Mouse (Mus musculus) limb, embryonic 14.5 days (tissue): ENCODE measurements at regions not wholly inside any gene's neighbourhood (a gene's known extent, or its start where the extent isn't known, plus 50 kb on each side); places are given as distances from the start of the nearest gene placed in this dataset.

Source experiments
- ATAC-seq: fragments of 200-750 bp; cut with Nextera tagmentation; 2 replicates; pipeline ENCODE4 v1.8.0; 2017; ENCODE audit warnings: low read depth, moderate number of reproducible peaks, moderate TSS enrichment; ENCODE audit not compliant: low FRiP score
- DNase-seq: peaks from one replicate; pipeline ENCODE4 v3.0.0-alpha.2; 2015; ENCODE audit warnings: low spot score
- H3K27ac ChIP-seq: fragments of 300-500 bp; sonication (generic); replicated peaks from 2 replicates; pipeline ENCODE4 v1.5.1; 2014; ENCODE audit warnings: low read depth, mild to moderate bottlenecking, low read length, moderate library complexity, mixed read lengths
- H3K27me3 ChIP-seq: fragments of 300-500 bp; sonication (generic); 2 replicates; pipeline ENCODE4 v1.6.1; 2014; ENCODE audit warnings: low read length, mixed read lengths; ENCODE audit not compliant: control insufficient read depth, insufficient read depth
- H3K36me3 ChIP-seq: fragments of 300-500 bp; sonication (generic); 2 replicates; pipeline ENCODE4 v1.6.1; 2014; ENCODE audit warnings: mild to moderate bottlenecking, low read length, moderate library complexity, mixed read lengths; ENCODE audit not compliant: control insufficient read depth, insufficient read depth
- H3K4me1 ChIP-seq: fragments of 300-500 bp; sonication (generic); 2 replicates; pipeline ENCODE4 v1.6.1; 2014; ENCODE audit warnings: antibody characterized with exemption, low read length, mixed read lengths; ENCODE audit not compliant: control insufficient read depth, insufficient read depth
- H3K4me2 ChIP-seq: fragments of 300-500 bp; sonication (generic); replicated peaks from 2 replicates; pipeline ENCODE4 v1.6.1; 2014; ENCODE audit warnings: low read depth, mild to moderate bottlenecking, low read length, moderate library complexity; ENCODE audit not compliant: severe bottlenecking
- H3K4me3 ChIP-seq: fragments of 300-500 bp; sonication (generic); replicated peaks from 2 replicates; pipeline ENCODE4 v1.5.1; 2014; ENCODE audit warnings: low read length
- H3K9ac ChIP-seq: fragments of 300-500 bp; sonication (generic); 2 replicates; pipeline ENCODE4 v1.6.1; 2014; ENCODE audit warnings: mild to moderate bottlenecking, low read depth, low read length, moderate library complexity; ENCODE audit not compliant: severe bottlenecking
- H3K9me3 ChIP-seq: fragments of 300-500 bp; sonication (generic); 2 replicates; pipeline ENCODE4 v1.6.1; 2016; ENCODE audit warnings: low read length; ENCODE audit not compliant: control insufficient read depth
- POLR2A ChIP-seq: fragments of 200-500 bp; IDR thresholded peaks from 2 replicates; pipeline ENCODE4 v1.8.0; 2012; ENCODE audit warnings: inconsistent platforms, mild to moderate bottlenecking, moderate library complexity, borderline replicate concordance; ENCODE audit not compliant: insufficient read depth, insufficient read length; ENCODE audit errors: extremely low read depth
- WGBS: fragments of 180-500 bp; shearing (Covaris S2); extraction: QIAGEN DNeasy Blood & Tissue Kit; methylation state at CpG from one replicate; pipeline ENCODE4 v1.1.7; 2014; 5-methylcytosine and 5-hydroxymethylcytosine counted together

- no peaks in the 10 kb centered on the region for H3K9me3 ChIP-seq
- H3K27ac ChIP-seq: no peak overlapping the region
- ATAC-seq: no peak
- no peak overlapping the region for H3K4me3 ChIP-seq
- H3K9ac ChIP-seq: no peak overlapping the region
- 0 out of 2 replicates have a peak, but pooled peaks cover 4% of the 10 kb centered on the region for H3K27me3 ChIP-seq
- no peak overlapping the region for H3K4me2 ChIP-seq
- no peak for DNase-seq
- TF ChIP-seq POLR2A: no peak
- no peaks in the 10 kb centered on the region for H3K4me1 ChIP-seq
- H3K36me3 ChIP-seq: no peaks in the 10 kb centered on the region
- WGBS: 62% methylated on average over 5 of the region's 5 CpGs
Measured at GRCm38 (mm10) chr2:115460028-115460881, 121.3 kb upstream of the BC052040 start.

DNA sequence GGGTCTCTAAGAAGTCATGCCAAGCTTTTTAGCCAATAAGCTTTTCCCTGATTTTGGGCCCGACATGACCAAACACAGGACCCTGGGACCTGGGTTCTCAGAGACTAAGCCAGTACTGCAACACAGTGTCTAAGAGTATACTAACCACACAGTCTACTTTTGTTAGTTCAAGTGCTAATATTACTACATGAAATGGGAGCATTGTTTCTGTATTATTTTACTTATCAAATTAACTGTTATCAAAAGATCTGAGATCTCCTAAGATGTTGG is 120.7 kb upstream of the BC052040 start:
- Histone ChIP-seq H3K27ac (no peak overlapping the region), H3K27me3 (0 out of 2 replicates have a peak, but pooled peaks cover 4% of the 10 kb centered on the region), H3K4me1 (no peaks in the 10 kb centered on the region), H3K9ac (no peak overlapping the region), H3K4me2 (no peak overlapping the region), H3K9me3 (no peaks in the 10 kb centered on the region), H3K4me3 (no peak overlapping the region), H3K36me3 (no peaks in the 10 kb centered on the region)
- no peak for TF ChIP-seq POLR2A
- no peak for ATAC-seq
- 70% methylated on average over 1 of the region's 1 CpGs for WGBS
- DNase-seq: no peak

DNA sequence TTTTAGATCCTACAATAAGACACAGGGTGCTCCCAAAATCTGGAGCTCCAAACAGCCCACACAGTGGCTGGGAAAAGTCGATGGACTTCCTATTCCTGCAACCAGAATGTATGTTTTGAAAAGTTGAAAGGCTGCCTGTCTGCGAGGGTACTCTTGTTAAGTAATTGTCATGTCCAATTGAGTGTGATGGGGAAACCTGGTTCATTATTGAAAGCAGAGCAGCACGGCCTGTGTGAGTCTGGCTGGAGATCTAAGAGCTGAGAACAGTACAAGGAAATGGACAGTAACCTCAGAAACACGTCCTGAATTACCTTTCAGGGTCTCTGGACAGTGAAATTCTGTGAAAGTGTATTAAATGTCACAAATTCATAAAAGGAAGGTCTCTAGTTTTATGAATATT is 115.3 kb upstream of the BC052040 start:
- H3K4me2 ChIP-seq: no peak overlapping the region
- peaks cover 6% of the 10 kb centered on the region; the same call in 1 of the 2 replicates for H3K4me1 ChIP-seq
- DNase-seq (no peak), ATAC-seq (no peak)
- no peak overlapping the region for H3K9ac ChIP-seq
- TF ChIP-seq POLR2A: no peak
- no peaks in the 10 kb centered on the region for H3K36me3 ChIP-seq
- no peaks in the 10 kb centered on the region for H3K27me3 ChIP-seq
- no peaks in the 10 kb centered on the region for H3K9me3 ChIP-seq
- H3K27ac ChIP-seq: no peak overlapping the region
- WGBS: 52% methylated on average over 4 of the region's 4 CpGs
- H3K4me3 ChIP-seq: no peak overlapping the region

- Histone ChIP-seq H3K9me3 (no peaks in the 10 kb centered on the region), H3K9ac (no peak overlapping the region), H3K4me2 (no peak overlapping the region), H3K4me3 (no peak overlapping the region), H3K27me3 (no peaks in the 10 kb centered on the region), H3K4me1 (peaks cover 6% of the 10 kb centered on the region; the same call in 1 of the 2 replicates), H3K27ac (no peak overlapping the region), H3K36me3 (no peaks in the 10 kb centered on the region)
- DNase-seq (no peak), ATAC-seq (no peak)
- WGBS: 65% methylated on average over 11 of the region's 11 CpGs
- TF ChIP-seq POLR2A: no peak
Measured at GRCm38 (mm10) chr2:115467107-115467745, 114.3 kb upstream of the BC052040 start.

- no peak for TF ChIP-seq POLR2A
- no peaks in the 10 kb centered on the region for H3K36me3 ChIP-seq
- no peak overlapping the region for H3K9ac ChIP-seq
- ATAC-seq (no peak), DNase-seq (no peak)
- H3K4me1 ChIP-seq: peaks cover 6% of the 10 kb centered on the region; the same call in 1 of the 2 replicates
- no peaks in the 10 kb centered on the region for H3K9me3 ChIP-seq
- no peak overlapping the region for H3K4me3 ChIP-seq
- H3K4me2 ChIP-seq: 0 out of 2 replicates have a peak overlapping the region, but pooled peaks have one; percentile 7
- WGBS: 48% methylated on average over 6 of the region's 6 CpGs
- no peaks in the 10 kb centered on the region for H3K27me3 ChIP-seq
- no peak overlapping the region for H3K27ac ChIP-seq
Measured at GRCm38 (mm10) chr2:115467936-115468335, 113.6 kb upstream of the BC052040 start.
